Mouse (Mus musculus) effector memory CD4-positive, alpha-beta T cell, adult 7 months (primary cell): ENCODE measurements around the gene Pspn. TPM values are rescaled to one million over a fixed set of nuclear protein-coding genes. Genes with fewer than 3 reads are reported as not detected.

Experiments used
- polyA plus RNA-seq: library from polyadenylated mRNA; unstranded; fragments of 100-300 nt; shearing (Covaris generic); gene quantifications from one replicate; pipeline ENCODE4 v1.2.1, GENCODE M21; 2017

The Pspn gene
- not detected for polyA plus RNA-seq

GRCm38 (mm10) chr17:56999968-57000609 lies at the start of gene Pspn:
Pspn (minus strand) TSS chr17:57000018.

GRCm38 (mm10) chr17:57041554-57041953 lies 41.7 kb upstream of the Pspn start, which contains the start of gene Slc25a41:
Slc25a41 (minus strand) TSS chr17:57041654.

GRCm38 (mm10) chr17:57030931-57031660 lies 31.3 kb upstream of the Pspn start, which contains the start of gene Khsrp:
Khsrp (minus strand) TSS chr17:57031522.

GRCm38 (mm10) chr17:57011236-57012141 lies 11.7 kb upstream of the Pspn start, which contains the start of the genes Gtf2f1 and Gm17949:
Gtf2f1 (minus strand) TSS chr17:57011288.
Gm17949 (plus strand) TSS chr17:57011469.

GRCm38 (mm10) chr17:56997029-56997667 lies 2.7 kb downstream of the Pspn start, which contains the start of gene Alkbh7:
Alkbh7 (plus strand) TSS chr17:56997339.

DNA sequence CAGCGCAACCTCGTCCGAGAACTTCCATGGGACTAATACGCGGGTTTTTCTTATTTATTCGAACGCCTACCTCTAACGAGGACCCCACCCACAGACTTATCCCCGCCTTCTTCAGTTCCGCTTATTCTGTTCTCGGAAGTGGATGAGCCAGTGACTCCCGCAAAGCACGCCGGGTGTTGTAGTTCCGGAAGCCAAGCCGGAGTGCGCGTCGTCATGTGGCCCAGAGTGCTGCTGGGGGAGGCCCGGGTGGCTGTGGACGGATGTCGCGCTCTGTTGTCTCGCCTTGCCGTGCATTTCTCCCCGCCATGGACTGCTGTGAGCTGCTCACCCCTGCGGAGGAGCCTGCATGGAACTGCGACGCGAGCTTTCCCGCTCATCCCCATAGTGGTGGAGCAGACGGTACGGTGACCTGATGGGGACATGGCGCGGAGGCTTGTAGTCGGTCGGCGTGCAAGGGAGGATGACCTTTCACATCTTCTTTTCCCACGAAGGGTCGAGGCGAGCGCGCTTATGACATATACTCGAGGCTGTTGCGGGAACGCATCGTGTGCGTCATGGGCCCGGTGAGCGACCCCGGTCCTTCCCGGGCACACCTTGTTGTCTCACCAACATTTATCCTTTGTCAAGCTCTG lies 9.6 kb downstream of the Pspn start, which contains the start of gene Clpp:
Clpp (plus strand) TSS at position 191 of the 632 bp plus-strand sequence.

GRCm38 (mm10) chr17:56982013-56982412 lies 17.8 kb downstream of the Pspn start, which contains the start of gene Acer1:
Acer1 (minus strand) TSS chr17:56982126.

Other genes starting within 250 kb of the Pspn start
- not detected for gene Nrtn, start 242.5 kb downstream of the Pspn start, polyA plus RNA-seq
- gene Dus3l, start 235.3 kb downstream of the Pspn start, polyA plus RNA-seq = 51.8 TPM
- 0.28 TPM for gene Prr22, start 229.8 kb downstream of the Pspn start, polyA plus RNA-seq
- 1.6 TPM for gene Rfx2, start 169.0 kb downstream of the Pspn start, polyA plus RNA-seq
- 0.15 TPM for gene Acsbg2, start 125.6 kb downstream of the Pspn start, polyA plus RNA-seq
- gene 1700061G19Rik, start 124.5 kb downstream of the Pspn start, polyA plus RNA-seq = 0.41 TPM
- 26.4 TPM for gene Mllt1, start 64.6 kb downstream of the Pspn start, polyA plus RNA-seq
- gene Acer1, start 17.9 kb downstream of the Pspn start, polyA plus RNA-seq = not detected
- gene Clpp, start 9.7 kb downstream of the Pspn start, polyA plus RNA-seq = 47.3 TPM
- 8.6 TPM for gene Alkbh7, start 2.7 kb downstream of the Pspn start, polyA plus RNA-seq
- gene Gtf2f1, start 11.3 kb upstream of the Pspn start, polyA plus RNA-seq = 68.1 TPM
- 0.66 TPM for gene Gm17949, start 11.5 kb upstream of the Pspn start, polyA plus RNA-seq
- gene Khsrp, start 31.5 kb upstream of the Pspn start, polyA plus RNA-seq = 33.8 TPM
- not detected for gene Slc25a41, start 41.6 kb upstream of the Pspn start, polyA plus RNA-seq
- 9.6 TPM for gene Crb3, start 59.1 kb upstream of the Pspn start, polyA plus RNA-seq
- 6.1 TPM for gene Slc25a23, start 59.8 kb upstream of the Pspn start, polyA plus RNA-seq
- gene Dennd1c, start 78.5 kb upstream of the Pspn start, polyA plus RNA-seq = 183 TPM
- gene Tubb4a, start 87.8 kb upstream of the Pspn start, polyA plus RNA-seq = 0.73 TPM
- 36.0 TPM for gene Tnfsf9, start 105.3 kb upstream of the Pspn start, polyA plus RNA-seq
- 1.1 TPM for gene Cd70, start 149.8 kb upstream of the Pspn start, polyA plus RNA-seq
- 15.3 TPM for gene Tnfsf14, start 194.2 kb upstream of the Pspn start, polyA plus RNA-seq
- 0.24 TPM for gene C3, start 228.1 kb upstream of the Pspn start, polyA plus RNA-seq
- 50.0 TPM for gene Gpr108, start 248.4 kb upstream of the Pspn start, polyA plus RNA-seq
- 9.0 TPM for gene Trip10, start 249.4 kb upstream of the Pspn start, polyA plus RNA-seq